Mouse (Mus musculus) small intestine, adult 2 months (tissue): Measurements from ENCODE around the gene Prph2. TPM values are rescaled to one million over a fixed set of nuclear protein-coding genes. Genes with fewer than 3 reads are reported as not detected.

Source experiments
- H3K27ac ChIP-seq: fragments of 200-500 bp; 2 replicates; pipeline ENCODE4 v1.5.1; 2012; ENCODE audit warnings: low read depth, low read length, control low read depth, inconsistent platforms; ENCODE audit not compliant: insufficient read depth
- H3K27me3 ChIP-seq: fragments of 200-500 bp; 2 replicates; pipeline ENCODE4 v1.6.1; 2012; ENCODE audit warnings: mild to moderate bottlenecking, moderate library complexity, low read length, inconsistent platforms; ENCODE audit not compliant: control insufficient read depth, insufficient read depth
- H3K36me3 ChIP-seq: fragments of 200-500 bp; 2 replicates; pipeline ENCODE4 v1.6.1; 2012; ENCODE audit warnings: mild to moderate bottlenecking, low read length, control low read depth, inconsistent platforms; ENCODE audit not compliant: control insufficient read depth, insufficient read depth
- H3K4me1 ChIP-seq: fragments of 200-500 bp; 2 replicates; pipeline ENCODE4 v1.6.1; 2012; ENCODE audit warnings: low read length, inconsistent platforms, mixed read lengths; ENCODE audit not compliant: control insufficient read depth, insufficient read depth, insufficient read length
- H3K4me3 ChIP-seq: fragments of 200-500 bp; 2 replicates; pipeline ENCODE4 v1.5.1; 2012; ENCODE audit warnings: low read depth, mild to moderate bottlenecking, control low read depth, inconsistent platforms, low read length, moderate library complexity
- CTCF ChIP-seq: fragments of 200-500 bp; IDR thresholded peaks from 2 replicates; pipeline ENCODE4 v1.5.1; 2012; ENCODE audit warnings: low read depth, mild to moderate bottlenecking, control low read depth, inconsistent platforms, low read length, moderate library complexity, mixed read lengths; ENCODE audit not compliant: insufficient replicate concordance, insufficient read length; ENCODE audit errors: extremely low read depth
- POLR2A ChIP-seq: fragments of 200-500 bp; IDR thresholded peaks from 2 replicates; pipeline ENCODE4 v1.6.1; 2012; ENCODE audit warnings: low read depth, mild to moderate bottlenecking, control low read depth, inconsistent platforms, low read length, moderate library complexity
- WGBS: fragments of 180-500 bp; shearing (Covaris S2); methylation state at CpG from one replicate; pipeline ENCODE4 v1.1.7; 2018; 5-methylcytosine and 5-hydroxymethylcytosine counted together
- polyA plus RNA-seq: library from polyadenylated mRNA; depleted of rRNA; stranded (reverse); fragments of >200 nt; gene quantifications from 2 replicates; pipeline ENCODE4 v1.2.3, GENCODE M21; 2012; rRNA removed

Gene Prph2
- polyA plus RNA-seq, result not detected in 2 replicates

DNA sequence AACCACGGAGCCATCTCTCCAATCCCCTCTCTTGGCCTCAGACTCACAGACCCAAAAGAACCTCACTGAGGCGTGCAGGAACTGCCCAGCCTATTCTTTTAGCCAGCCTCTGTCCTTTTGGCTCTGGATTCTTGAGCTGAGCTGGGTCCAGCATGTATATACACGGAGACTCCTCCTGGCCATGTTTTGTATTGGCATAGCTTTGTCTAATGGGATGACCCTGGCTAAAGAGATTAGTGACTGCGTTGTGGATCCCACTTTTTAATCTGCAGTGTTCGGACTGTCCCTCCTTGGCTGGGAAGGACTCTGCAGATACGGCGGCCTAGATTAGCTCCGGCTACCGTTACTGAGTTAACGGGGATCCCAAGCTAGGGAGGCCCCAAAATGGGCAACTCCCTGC, at the start of gene Prph2:
Gene Prph2 (plus strand): TSS at position 274 of the 400 bp plus-strand sequence.
- no peak for TF ChIP-seq CTCF
- no peak for TF ChIP-seq POLR2A
- no peaks in the 10 kb centered on the region for H3K4me1 ChIP-seq
- 85% methylated on average over 10 of the region's 10 CpGs for WGBS
- no peaks in the 10 kb centered on the region for H3K36me3 ChIP-seq
- no peak within 1 kb of the TSS for H3K4me3 ChIP-seq
- no peak within 1 kb of the TSS for H3K27ac ChIP-seq
- no peaks in the 10 kb centered on the region for H3K27me3 ChIP-seq

DNA sequence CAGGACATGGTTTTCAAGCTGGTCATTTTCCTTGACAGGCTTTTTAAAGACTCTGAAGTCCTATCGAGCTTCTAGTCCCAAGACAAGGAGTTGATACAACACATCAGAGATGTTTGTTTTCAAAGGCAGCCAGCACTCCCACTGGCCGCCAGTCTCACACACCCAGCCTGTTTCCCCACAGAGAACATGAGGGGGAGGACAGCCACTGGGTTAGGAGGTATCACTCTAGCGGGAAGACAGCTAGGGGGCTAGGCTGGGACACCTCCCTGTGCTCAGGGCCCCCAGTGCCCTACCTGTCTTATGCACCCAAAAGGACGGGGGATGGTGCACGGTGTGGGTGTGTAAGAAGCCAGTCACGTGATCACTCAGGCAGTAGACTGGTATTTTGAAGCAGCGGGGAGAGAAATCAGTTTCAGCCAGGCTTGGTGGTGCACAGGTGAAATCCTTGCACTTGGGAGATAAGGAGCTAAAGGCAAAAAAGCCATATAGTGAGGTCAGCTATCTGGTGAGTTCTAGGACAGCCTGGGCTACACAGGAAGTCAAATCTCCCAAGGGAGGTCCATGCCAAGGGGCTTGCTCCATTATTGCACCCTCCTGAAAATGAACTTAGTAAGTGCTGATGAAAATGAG, 45.6 kb upstream of the Prph2 start:
- Histone ChIP-seq H3K4me1 (peaks cover 2% of the 10 kb centered on the region; the same call in 1 of the 2 replicates), H3K27ac (no peak overlapping the region), H3K27me3 (no peaks in the 10 kb centered on the region), H3K36me3 (no peaks in the 10 kb centered on the region), H3K4me3 (no peak overlapping the region)
- 83% methylated on average over 7 of the region's 7 CpGs for WGBS
- TF ChIP-seq POLR2A (no peak), CTCF (no peak)

- peaks cover 2% of the 10 kb centered on the region; the same call in 1 of the 2 replicates for H3K4me1 ChIP-seq
- H3K36me3 ChIP-seq, result no peaks in the 10 kb centered on the region
- WGBS, result 74% methylated on average over 12 of the region's 12 CpGs
- H3K27ac ChIP-seq, result no peak overlapping the region
- H3K4me3 ChIP-seq, result no peak overlapping the region
- H3K27me3 ChIP-seq, result no peaks in the 10 kb centered on the region
- TF ChIP-seq POLR2A, result no peak
Observed at GRCm38 (mm10) chr17:46866836-46867235, 43.4 kb upstream of the Prph2 start.

GRCm38 (mm10) chr17:46870204-46870798, 40.0 kb upstream of the Prph2 start:
- no peaks in the 10 kb centered on the region for H3K36me3 ChIP-seq
- peaks cover 14% of the 10 kb centered on the region for H3K4me1 ChIP-seq
- no peak overlapping the region for H3K27ac ChIP-seq
- TF ChIP-seq POLR2A (no peak), CTCF (no peak)
- H3K4me3 ChIP-seq, result no peak overlapping the region
- H3K27me3 ChIP-seq, result no peaks in the 10 kb centered on the region
- whole genome bisulfite sequencing, result 87% methylated on average over 5 of the region's 5 CpGs

GRCm38 (mm10) chr17:46870913-46871312, 39.3 kb upstream of the Prph2 start:
- TF ChIP-seq CTCF (no peak), POLR2A (no peak)
- H3K4me3 ChIP-seq, result no peak overlapping the region
- H3K27me3 ChIP-seq, result no peaks in the 10 kb centered on the region
- 50% methylated on average over 1 of the region's 1 CpGs for WGBS
- no peak overlapping the region for H3K27ac ChIP-seq
- peaks cover 14% of the 10 kb centered on the region for H3K4me1 ChIP-seq
- H3K36me3 ChIP-seq, result no peaks in the 10 kb centered on the region

GRCm38 (mm10) chr17:46872806-46873205, 37.5 kb upstream of the Prph2 start:
- Histone ChIP-seq H3K4me1 (peaks cover 14% of the 10 kb centered on the region), H3K27ac (no peak overlapping the region), H3K36me3 (no peaks in the 10 kb centered on the region), H3K4me3 (no peak overlapping the region), H3K27me3 (no peaks in the 10 kb centered on the region)
- TF ChIP-seq CTCF (no peak), POLR2A (no peak)
- WGBS, result 79% methylated on average over 7 of the region's 7 CpGs

GRCm38 (mm10) chr17:46874133-46874532, 36.1 kb upstream of the Prph2 start:
- Histone ChIP-seq H3K36me3 (no peaks in the 10 kb centered on the region), H3K4me3 (no peak overlapping the region), H3K4me1 (peaks cover 14% of the 10 kb centered on the region), H3K27ac (peak overlapping the region; percentile 39), H3K27me3 (no peaks in the 10 kb centered on the region)
- TF ChIP-seq POLR2A, result peak; percentile 63; the same call in 1 of the 2 replicates
- TF ChIP-seq CTCF, result no peak
- 25% methylated on average over 10 of the region's 10 CpGs for WGBS
